Mouse (Mus musculus) E14TG2a.4 (cell line): Measurements from ENCODE around the gene 0610037L13Rik.

Source experiments
- CTCF ChIP-seq: conservative IDR thresholded peaks from 2 replicates; pipeline ENCODE4 v1.5.1; 2014; ENCODE audit warnings: low read length
- NANOG ChIP-seq: IDR thresholded peaks from 2 replicates; pipeline ENCODE4 v1.6.1; 2014; ENCODE audit warnings: borderline replicate concordance, low read length, mixed read lengths

DNA sequence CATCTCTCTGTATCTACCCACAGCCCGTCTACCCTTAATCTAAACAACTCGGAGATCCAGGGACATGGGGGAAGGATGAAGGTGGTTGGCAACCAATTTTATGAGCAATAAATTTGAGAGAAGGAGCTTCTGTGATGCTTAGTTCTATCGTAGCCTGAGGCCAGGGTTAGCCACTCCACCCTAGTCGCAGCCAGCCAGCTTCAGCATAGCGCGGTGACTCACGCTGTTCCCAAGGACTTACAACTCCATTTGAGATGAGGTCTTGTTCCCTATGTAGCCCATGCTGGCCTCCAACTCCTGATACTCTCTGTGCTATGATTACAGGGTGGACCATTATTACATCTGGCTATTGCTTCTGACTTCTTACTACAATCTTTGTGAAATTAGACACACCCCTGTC is 53.1 kb downstream of the 0610037L13Rik start:
- no peak for TF ChIP-seq CTCF
- no peak for TF ChIP-seq NANOG
